Mouse (Mus musculus): ENCODE results near the gene Ccdc152. TPM values are rescaled to one million over a fixed set of nuclear protein-coding genes. Genes with fewer than 3 reads are reported as not detected.
"Not testable (repeated sequence)": the region's sequence is repeated elsewhere in the genome, so short reads cannot be mapped to it uniquely, and the experiment has no call there.

Gene Ccdc152
- polyA plus RNA-seq, 1 experiment from 2014 or later, result 5.9 TPM

DNA sequence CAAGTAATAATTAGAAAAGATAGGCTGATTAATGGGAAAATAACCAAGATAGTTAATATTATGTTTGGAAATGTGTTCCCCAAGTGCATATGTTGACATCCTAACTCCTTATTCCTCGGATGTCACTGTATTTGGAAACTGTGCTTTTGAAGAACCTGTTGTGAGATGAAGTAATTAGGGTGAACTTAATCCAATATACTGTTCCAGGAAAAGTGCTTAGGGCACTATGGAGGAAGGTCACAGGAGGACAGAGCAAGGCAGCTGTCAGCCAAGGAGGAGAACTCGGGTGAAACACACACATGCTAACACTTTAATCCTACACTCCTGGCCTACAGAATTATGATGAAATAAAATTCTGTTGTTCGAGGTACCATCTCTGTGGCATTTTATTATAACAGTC lies 40.4 kb downstream of the Ccdc152 start:
- no peaks in the 10 kb centered on the region for H3K36me3 ChIP-seq (replicated peaks; ENCODE audit: insufficient read depth, low read length)
- no peaks in the 10 kb centered on the region for H3K9me3 ChIP-seq (ENCODE audit: low read length)
- no peak overlapping the region for H3K27ac ChIP-seq (ENCODE audit: low read depth)
- no peaks in the 10 kb centered on the region for H3K27me3 ChIP-seq (ENCODE audit: insufficient read depth, low read length)
- no peak for DNase-seq
- ATAC-seq, result no peak
- no peak overlapping the region for H3K9ac ChIP-seq (replicated peaks)
- no peak overlapping the region for H3K4me3 ChIP-seq (ENCODE audit: low read depth, low read length)
- TF ChIP-seq EP300 (IDR thresholded peaks at IDR 0.05; ENCODE audit: low read depth) (no peak), CTCF (IDR thresholded peaks at IDR 0.05; ENCODE audit: low read depth) (no peak)
- WGBS (ENCODE audit: insufficient replicate concordance), result 73% methylated on average over 3 of the region's 3 CpGs
- H3K4me2 ChIP-seq (ENCODE audit: low read depth, low read length), result no peak overlapping the region
- H3K4me1 ChIP-seq (ENCODE audit: insufficient read depth), result peaks cover 10% of the 10 kb centered on the region; the same call in 1 of the 2 replicates

DNA sequence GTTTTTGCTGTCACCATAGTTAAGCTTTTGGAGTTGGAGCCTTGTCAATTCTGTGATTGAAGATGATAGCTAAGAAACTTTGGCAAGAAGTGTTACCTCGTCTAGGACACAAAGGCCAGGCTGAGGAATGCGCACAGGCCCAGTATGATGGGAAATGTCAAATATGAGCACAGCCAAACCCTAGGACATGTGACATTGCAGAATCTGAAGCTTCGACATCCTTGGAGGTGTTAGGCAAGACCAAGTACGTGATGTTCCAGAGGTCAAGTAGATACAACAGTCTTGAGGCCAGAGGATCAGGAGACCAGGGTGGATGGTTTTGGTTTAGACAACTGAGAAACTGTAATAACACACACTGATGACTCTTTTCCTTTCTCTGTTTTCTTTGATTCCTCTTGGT lies 43.0 kb downstream of the Ccdc152 start:
- Histone ChIP-seq H3K9ac (replicated peaks) (no peak overlapping the region), H3K27me3 (ENCODE audit: insufficient read depth, low read length) (no peaks in the 10 kb centered on the region), H3K4me1 (ENCODE audit: insufficient read depth) (no peaks in the 10 kb centered on the region), H3K36me3 (replicated peaks; ENCODE audit: insufficient read depth, low read length) (no peaks in the 10 kb centered on the region), H3K4me2 (ENCODE audit: low read depth, low read length) (no peak overlapping the region), H3K9me3 (ENCODE audit: low read length) (no peaks in the 10 kb centered on the region), H3K4me3 (ENCODE audit: low read depth, low read length) (no peak overlapping the region), H3K27ac (ENCODE audit: low read depth) (no peak overlapping the region)
- ATAC-seq (no peak), DNase-seq (no peak)
- WGBS (ENCODE audit: insufficient replicate concordance), result 68% methylated on average over 4 of the region's 4 CpGs
- TF ChIP-seq CTCF (IDR thresholded peaks at IDR 0.05; ENCODE audit: low read depth) (no peak), EP300 (IDR thresholded peaks at IDR 0.05; ENCODE audit: low read depth) (no peak)

DNA sequence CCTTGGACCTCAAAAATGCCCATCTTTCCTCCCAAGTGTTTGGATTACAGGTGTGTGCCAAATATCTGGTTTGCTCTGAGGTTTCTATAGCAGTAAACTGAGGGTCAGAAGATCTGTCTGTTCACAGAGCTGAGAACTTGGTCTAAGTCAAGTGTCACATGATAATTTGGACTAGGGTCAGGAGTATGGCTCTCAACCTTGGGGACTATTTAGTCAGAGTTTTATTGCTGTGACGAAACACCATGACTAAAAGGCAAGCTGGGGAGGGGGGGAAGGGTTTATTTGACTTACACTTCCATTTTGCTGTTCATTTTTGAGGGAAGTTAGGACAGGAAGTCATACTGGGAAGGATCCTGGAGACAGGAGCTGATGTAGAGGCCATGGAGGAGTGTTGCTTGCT lies 44.3 kb downstream of the Ccdc152 start:
- TF ChIP-seq EP300 (IDR thresholded peaks at IDR 0.05; ENCODE audit: low read depth) (no peak), CTCF (IDR thresholded peaks at IDR 0.05; ENCODE audit: low read depth) (no peak)
- Histone ChIP-seq H3K4me1 (ENCODE audit: insufficient read depth) (no peaks in the 10 kb centered on the region), H3K9ac (replicated peaks) (no peak overlapping the region), H3K4me2 (ENCODE audit: low read depth, low read length) (no peak overlapping the region), H3K36me3 (replicated peaks; ENCODE audit: insufficient read depth, low read length) (no peaks in the 10 kb centered on the region), H3K9me3 (ENCODE audit: low read length) (no peaks in the 10 kb centered on the region), H3K27me3 (ENCODE audit: insufficient read depth, low read length) (no peaks in the 10 kb centered on the region), H3K27ac (ENCODE audit: low read depth) (no peak overlapping the region), H3K4me3 (ENCODE audit: low read depth, low read length) (no peak overlapping the region)
- no peak for DNase-seq
- WGBS (ENCODE audit: insufficient replicate concordance), result 36% methylated on average over 1 of the region's 1 CpGs
- no peak for ATAC-seq

DNA sequence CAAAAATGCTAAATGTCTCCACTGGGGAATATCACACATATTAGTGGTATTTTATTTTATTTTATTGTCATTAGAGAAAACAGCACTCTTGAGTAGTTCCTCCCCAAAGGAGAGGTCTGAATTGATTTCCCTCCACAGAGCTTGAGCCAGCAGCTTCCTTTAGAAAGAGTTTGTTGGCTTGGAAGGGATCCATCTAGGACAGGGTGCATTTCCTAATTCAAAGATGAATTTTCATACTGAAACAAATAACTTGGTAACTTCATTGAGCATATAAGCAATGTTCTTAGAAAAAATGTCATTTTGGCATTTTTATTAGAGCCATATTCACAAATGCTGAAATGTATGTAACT lies 51.6 kb downstream of the Ccdc152 start:
- no peak overlapping the region for H3K4me3 ChIP-seq (ENCODE audit: low read depth, low read length)

DNA sequence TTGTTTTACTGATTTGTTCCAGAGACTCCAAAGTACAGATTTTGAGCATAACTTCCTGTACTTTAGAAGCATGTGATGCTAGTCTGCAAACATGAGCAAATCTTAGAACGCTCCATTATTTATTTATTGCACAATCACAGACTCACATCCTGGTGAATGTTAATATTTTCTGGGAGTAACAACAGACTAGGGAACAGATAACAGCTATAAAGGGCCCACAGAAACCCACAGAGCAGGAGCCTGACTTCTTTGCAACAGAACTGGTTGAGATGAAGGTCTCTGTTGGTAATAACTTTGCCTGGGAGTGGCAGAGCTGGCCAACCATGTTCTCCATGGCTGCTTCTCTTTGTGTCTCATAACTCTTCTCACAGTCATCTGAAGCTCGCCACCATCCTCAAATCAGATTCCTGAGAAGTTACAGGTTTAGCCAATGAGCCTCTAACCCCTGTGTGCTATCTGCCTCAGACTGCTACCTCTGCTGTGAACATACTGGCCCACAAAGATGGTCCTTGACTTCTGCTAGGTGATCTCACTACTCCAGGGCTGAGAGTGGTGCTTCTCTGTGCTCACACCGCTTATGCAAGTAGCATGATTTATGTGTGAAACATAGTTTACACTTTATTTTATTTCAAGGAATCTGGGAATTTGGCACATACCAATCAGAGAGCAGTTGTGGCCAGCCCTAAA lies 52.2 kb downstream of the Ccdc152 start:
- whole genome bisulfite sequencing (ENCODE audit: insufficient replicate concordance), result 51% methylated on average over 3 of the region's 3 CpGs
- no peaks in the 10 kb centered on the region for H3K9me3 ChIP-seq (ENCODE audit: low read length)
- TF ChIP-seq EP300 (IDR thresholded peaks at IDR 0.05; ENCODE audit: low read depth), result peak; percentile 86
- TF ChIP-seq CTCF (IDR thresholded peaks at IDR 0.05; ENCODE audit: low read depth), result no peak
- H3K36me3 ChIP-seq (replicated peaks; ENCODE audit: insufficient read depth, low read length), result no peaks in the 10 kb centered on the region
- no peak overlapping the region for H3K9ac ChIP-seq (replicated peaks)
- H3K4me3 ChIP-seq (ENCODE audit: low read depth, low read length), result no peak overlapping the region
- H3K27me3 ChIP-seq (ENCODE audit: insufficient read depth, low read length), result no peaks in the 10 kb centered on the region
- H3K27ac ChIP-seq (ENCODE audit: low read depth), result peak overlapping the region; percentile 89
- peak; percentile 54 for DNase-seq
- ATAC-seq, result peak; percentile 55
- peaks cover 9% of the 10 kb centered on the region; the same call in 1 of the 2 replicates for H3K4me1 ChIP-seq (ENCODE audit: insufficient read depth)
- H3K4me2 ChIP-seq (ENCODE audit: low read depth, low read length), result no peak overlapping the region

More for the DNA sequence above, 51.6 kb downstream of the Ccdc152 start:
- ATAC-seq (no peak), DNase-seq (no peak)
- Histone ChIP-seq H3K27me3 (ENCODE audit: insufficient read depth, low read length) (no peaks in the 10 kb centered on the region), H3K27ac (ENCODE audit: low read depth) (peak overlapping the region; percentile 89), H3K36me3 (replicated peaks; ENCODE audit: insufficient read depth, low read length) (no peaks in the 10 kb centered on the region), H3K9ac (replicated peaks) (no peak overlapping the region), H3K4me2 (ENCODE audit: low read depth, low read length) (no peak overlapping the region), H3K4me1 (ENCODE audit: insufficient read depth) (peaks cover 9% of the 10 kb centered on the region; the same call in 1 of the 2 replicates), H3K9me3 (ENCODE audit: low read length) (no peaks in the 10 kb centered on the region)
- TF ChIP-seq EP300 (IDR thresholded peaks at IDR 0.05; ENCODE audit: low read depth) (0 out of 2 replicates have a peak, but pooled peaks have one; percentile 35), CTCF (IDR thresholded peaks at IDR 0.05; ENCODE audit: low read depth) (no peak)

DNA sequence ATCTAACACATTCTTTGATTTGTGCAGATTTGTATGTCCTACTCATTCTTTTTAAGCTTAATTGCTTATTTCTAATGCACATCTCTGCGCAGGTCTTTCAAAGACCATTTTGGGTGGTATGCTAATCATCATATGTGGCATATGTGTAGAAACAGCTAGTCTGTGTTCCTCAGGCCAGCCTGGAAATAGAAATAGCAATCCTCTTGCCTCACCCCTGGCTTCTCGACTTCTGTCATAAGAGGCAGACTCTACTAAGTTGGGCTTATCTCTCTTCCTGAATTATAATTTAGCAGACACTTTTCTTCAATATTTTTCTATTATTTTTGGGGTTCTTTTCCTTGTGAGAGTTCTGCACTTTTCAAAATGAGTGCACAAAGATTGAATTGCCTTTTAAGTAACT lies 52.7 kb downstream of the Ccdc152 start:
- H3K4me3 ChIP-seq (ENCODE audit: low read depth, low read length), result no peak overlapping the region
- TF ChIP-seq CTCF (IDR thresholded peaks at IDR 0.05; ENCODE audit: low read depth) (no peak), EP300 (IDR thresholded peaks at IDR 0.05; ENCODE audit: low read depth) (no peak)
- H3K9ac ChIP-seq (replicated peaks), result no peak overlapping the region
- no peaks in the 10 kb centered on the region for H3K36me3 ChIP-seq (replicated peaks; ENCODE audit: insufficient read depth, low read length)
- no peaks in the 10 kb centered on the region for H3K27me3 ChIP-seq (ENCODE audit: insufficient read depth, low read length)
- H3K9me3 ChIP-seq (ENCODE audit: low read length), result no peaks in the 10 kb centered on the region
- DNase-seq (no peak), ATAC-seq (no peak)
- WGBS (ENCODE audit: insufficient replicate concordance), result 55% methylated on average over 2 of the region's 2 CpGs
- no peak overlapping the region for H3K4me2 ChIP-seq (ENCODE audit: low read depth, low read length)
- H3K27ac ChIP-seq (ENCODE audit: low read depth), result peak overlapping the region; percentile 89
- H3K4me1 ChIP-seq (ENCODE audit: insufficient read depth), result peaks cover 9% of the 10 kb centered on the region; the same call in 1 of the 2 replicates

DNA sequence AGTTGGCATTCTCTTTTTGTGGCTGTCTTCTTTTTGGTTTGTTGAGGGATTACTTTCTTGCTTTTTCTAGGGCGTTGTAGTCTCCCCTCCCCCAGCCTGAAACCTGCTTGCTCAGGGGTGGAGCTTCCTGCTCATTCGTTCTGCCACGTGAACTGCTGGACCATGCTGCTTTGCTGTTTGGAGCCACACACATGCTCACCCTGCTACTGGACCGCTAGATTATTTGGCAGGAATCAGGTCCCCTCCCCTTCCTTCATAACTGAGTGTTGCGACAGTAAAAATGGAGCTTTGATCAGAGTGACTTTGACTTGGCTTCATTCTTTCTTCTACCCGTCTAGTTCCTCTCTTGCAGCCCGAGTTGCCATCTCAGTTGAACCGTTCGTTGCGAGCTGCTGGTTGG lies 58.3 kb downstream of the Ccdc152 start:
- not testable (repeated sequence) for H3K9me3 ChIP-seq (ENCODE audit: low read length); H3K27ac ChIP-seq (ENCODE audit: low read depth); H3K36me3 ChIP-seq (replicated peaks; ENCODE audit: insufficient read depth, low read length); H3K4me3 ChIP-seq (ENCODE audit: low read depth, low read length); H3K4me2 ChIP-seq (ENCODE audit: low read depth, low read length); DNase-seq; H3K9ac ChIP-seq (replicated peaks); ATAC-seq; H3K4me1 ChIP-seq (ENCODE audit: insufficient read depth); H3K27me3 ChIP-seq (ENCODE audit: insufficient read depth, low read length)
- 80% methylated on average over 10 of the region's 10 CpGs for WGBS (ENCODE audit: insufficient replicate concordance)

Data from liver, postnatal 0 days (tissue).